9 mouse cellular contexts compared by ENCODE assay signal in the genomic region with DNA sequence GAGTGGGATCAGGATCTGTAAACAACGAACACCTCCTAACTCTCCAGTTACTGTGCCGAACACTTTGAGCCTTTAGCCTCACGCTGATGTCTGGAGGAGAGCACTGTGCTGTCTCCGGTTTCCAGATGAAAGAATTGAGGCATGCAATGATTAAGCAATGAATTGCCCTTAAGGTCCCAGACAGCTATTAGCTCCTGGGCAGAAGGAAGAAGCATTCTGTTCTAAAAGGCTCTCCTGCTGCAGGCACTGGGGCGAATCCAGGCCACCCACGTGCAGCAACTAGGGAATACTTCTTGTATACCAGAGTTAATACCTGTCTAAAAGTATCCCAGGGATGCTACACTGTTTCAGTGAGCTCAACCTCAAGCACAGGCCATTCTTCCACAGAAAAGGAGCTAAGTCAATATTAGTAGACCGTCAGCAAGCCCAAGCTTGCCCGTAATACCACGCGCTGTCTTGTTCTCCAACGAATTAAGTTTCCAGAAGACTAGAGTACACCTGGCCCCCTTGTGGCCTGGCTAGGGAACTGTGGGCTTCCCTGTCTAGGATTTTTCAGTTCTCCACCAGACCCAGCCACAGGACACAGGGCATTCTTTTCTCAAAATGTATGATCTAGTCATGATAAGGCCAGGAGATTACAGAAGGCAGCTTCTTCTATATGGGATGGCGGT. TPM values are rescaled to one million over a fixed set of nuclear protein-coding genes. Genes with fewer than 3 reads are reported as not detected.
A peak's percentile ranks its signal among the peaks of the same experiment; 100 is the strongest.
DNase-seq lines count a peak whose midpoint lies in the region; ATAC-seq and TF ChIP-seq lines count a peak whose summit lies in the region.
"Had no signal": no experiment of that assay in that cellular context is flagged by ENCODE, and none has a peak within 500 bp of the region (broad histone marks: within the 10 kb centered on the region; RNA-seq: fewer than 3 reads in every experiment).

No protein-coding gene starts in this region.

- no peak overlapping the region for H3K4me3 ChIP-seq in liver, adult 2 months (ENCODE audit: insufficient read depth, low read depth, low read length)
- H3K4me3 ChIP-seq in embryonic facial prominence, embryonic 10.5 days, result no peak overlapping the region
- H3K4me3 ChIP-seq in kidney, embryonic 16.5 days (ENCODE audit: low read length), result no peak overlapping the region
- H3K4me3 ChIP-seq in neural tube, embryonic 13.5 days, result no peak overlapping the region
- H3K4me3 ChIP-seq: embryonic facial prominence, embryonic 15.5 days had no signal

- TF ChIP-seq CTCF in liver, adult 2 months (IDR thresholded peaks at IDR 0.05; ENCODE audit: low read depth, low read length), result peak; percentile 66

- TF ChIP-seq POLR2A in liver, adult 2 months (IDR thresholded peaks at IDR 0.05; ENCODE audit: extremely low read depth, insufficient read depth, low read length), result no peak

- no peaks in the 10 kb centered on the region for H3K4me1 ChIP-seq in liver, adult 2 months (ENCODE audit: control insufficient read depth, insufficient read depth, low read length)
- peaks cover 7% of the 10 kb centered on the region for H3K4me1 ChIP-seq in embryonic facial prominence, embryonic 10.5 days
- peaks cover 6% of the 10 kb centered on the region for H3K4me1 ChIP-seq in kidney, embryonic 16.5 days (ENCODE audit: insufficient read depth, low read length)
- peaks cover 6% of the 10 kb centered on the region; the same call in 1 of the 2 replicates for H3K4me1 ChIP-seq in neural tube, embryonic 13.5 days (replicated peaks)

- no peak for DNase-seq in liver, adult 2 months (ENCODE audit: extremely low read depth, low read depth, low spot score)
- DNase-seq in liver (no peak), MN1 (ENCODE audit: low spot score) (peak; percentile 59)
- peak; percentile 77 for DNase-seq in embryonic facial prominence, embryonic 10.5 days (ENCODE audit: low spot score)
- DNase-seq in spleen, postnatal 14 days (ENCODE audit: low spot score in 2 of 2), result no peak
- no peak for DNase-seq in gastrocnemius, postnatal 25 days

- H3K4me2 ChIP-seq in kidney, embryonic 16.5 days (replicated peaks; ENCODE audit: low read depth, low read length), result no peak overlapping the region
- no peak overlapping the region for H3K4me2 ChIP-seq in neural tube, embryonic 13.5 days
- H3K4me2 ChIP-seq: embryonic facial prominence, embryonic 15.5 days had no signal

- H3K36me3 ChIP-seq in liver, adult 2 months (ENCODE audit: control insufficient read depth, insufficient read depth, low read length), result no peaks in the 10 kb centered on the region
- peaks cover 80% of the 10 kb centered on the region for H3K36me3 ChIP-seq in embryonic facial prominence, embryonic 10.5 days (replicated peaks)
- H3K36me3 ChIP-seq in kidney, embryonic 16.5 days (ENCODE audit: insufficient read depth, low read length), result peaks cover 58% of the 10 kb centered on the region
- H3K36me3 ChIP-seq in neural tube, embryonic 13.5 days, result peaks cover 43% of the 10 kb centered on the region

- H3K9ac ChIP-seq in liver, adult 2 months (ENCODE audit: low read depth, low read length), result no peak overlapping the region
- H3K9ac ChIP-seq in kidney, embryonic 16.5 days (replicated peaks; ENCODE audit: low read length), result peak overlapping the region; percentile 19; the same call in 1 of the 2 replicates
- no peak overlapping the region for H3K9ac ChIP-seq in neural tube, embryonic 13.5 days
- H3K9ac ChIP-seq: embryonic facial prominence, embryonic 15.5 days had no signal

- H3K27me3 ChIP-seq in liver, adult 2 months (ENCODE audit: control insufficient read depth, insufficient read depth, low read length), result no peaks in the 10 kb centered on the region; the same call in 1 of the 2 replicates
- H3K27me3 ChIP-seq in embryonic facial prominence, embryonic 10.5 days (replicated peaks; ENCODE audit: low read depth, poor library complexity, severe bottlenecking), result peaks cover 40% of the 10 kb centered on the region
- H3K27me3 ChIP-seq in kidney, embryonic 16.5 days (ENCODE audit: insufficient read depth, low read length), result peaks cover 2% of the 10 kb centered on the region; the same call in 1 of the 2 replicates
- H3K27me3 ChIP-seq in neural tube, embryonic 13.5 days, result peaks cover 30% of the 10 kb centered on the region
- H3K27me3 ChIP-seq: embryonic facial prominence, embryonic 15.5 days had no signal

- H3K27ac ChIP-seq in liver, adult 2 months (replicated peaks; ENCODE audit: insufficient read depth, low read depth, low read length), result no peak overlapping the region
- peak overlapping the region; percentile 19; the same call in 1 of the 2 replicates for H3K27ac ChIP-seq in embryonic facial prominence, embryonic 10.5 days (replicated peaks)
- peak overlapping the region; percentile 15; the same call in 1 of the 2 replicates for H3K27ac ChIP-seq in kidney, embryonic 16.5 days (ENCODE audit: low read length)
- no peak overlapping the region for H3K27ac ChIP-seq in neural tube, embryonic 13.5 days (replicated peaks)
- H3K27ac ChIP-seq: embryonic facial prominence, embryonic 15.5 days had no signal

- no peaks in the 10 kb centered on the region for H3K9me3 ChIP-seq in embryonic facial prominence, embryonic 10.5 days
- no peaks in the 10 kb centered on the region for H3K9me3 ChIP-seq in kidney, embryonic 16.5 days (ENCODE audit: low read length)
- no peaks in the 10 kb centered on the region for H3K9me3 ChIP-seq in neural tube, embryonic 13.5 days
- H3K9me3 ChIP-seq: embryonic facial prominence, embryonic 15.5 days had no signal

- WGBS in liver, adult 2 months, result 60% methylated on average over 12 of the region's 12 CpGs
- WGBS in embryonic facial prominence, embryonic 10.5 days, result 55% methylated on average over 12 of the region's 12 CpGs
- 22% methylated on average over 12 of the region's 12 CpGs for WGBS in kidney, embryonic 16.5 days
- 32% methylated on average over 12 of the region's 12 CpGs for WGBS in neural tube, embryonic 13.5 days

- ATAC-seq in kidney, embryonic 16.5 days (ENCODE audit: low FRiP score, low TSS enrichment), result peak; percentile 60; the same call in 1 of the 2 replicates
- peak; percentile 17; the same call in 1 of the 2 replicates for ATAC-seq in neural tube, embryonic 13.5 days (ENCODE audit: low read depth)

- no peaks in the 10 kb centered on the region for H3K79me2 ChIP-seq in liver, adult 2 months (ENCODE audit: control insufficient read depth, insufficient read depth, low read length)

RNA-seq across cellular contexts. Expression of gene Obsl1, which starts 11.2 kb away (rescaled TPM):
- 0.65 and 1.5 TPM in 2 replicates for total RNA-seq in liver, adult 2 months (2014; rRNA removed)
- 0.51 and 1.3 TPM in 2 replicates for polyA plus RNA-seq in liver, adult 2 months (2012; rRNA removed)
- polyA plus RNA-seq in embryonic facial prominence, embryonic 10.5 days (2016; fragmentation: Nextera tagmentation; extraction: Ambion mirVana), result 57.9 and 63.0 TPM in 2 replicates
- polyA plus RNA-seq in kidney, embryonic 16.5 days (2015; fragmentation: Nextera tagmentation; extraction: Ambion mirVana), result 55.7 and 60.9 TPM in 2 replicates
- polyA plus RNA-seq in neural tube, embryonic 13.5 days (2015; fragmentation: Nextera tagmentation; extraction: Ambion mirVana), result 28.1 and 30.1 TPM in 2 replicates
- 10 to 100 TPM; 37.7 to 52.8 TPM for total RNA-seq in gastrocnemius, postnatal 25 days (2021)

RNA-seq across cellular contexts. Expression of gene Inha, which starts 11.9 kb away (rescaled TPM):
- total RNA-seq in liver, adult 2 months (2014; rRNA removed), result not detected in 2 replicates
- 0.44 and 0.53 TPM in 2 replicates for polyA plus RNA-seq in liver, adult 2 months (2012; rRNA removed)
- polyA plus RNA-seq in embryonic facial prominence, embryonic 10.5 days (2016; fragmentation: Nextera tagmentation; extraction: Ambion mirVana), result 2.3 and 3.1 TPM in 2 replicates
- 7.8 and 10.7 TPM in 2 replicates for polyA plus RNA-seq in kidney, embryonic 16.5 days (2015; fragmentation: Nextera tagmentation; extraction: Ambion mirVana)
- polyA plus RNA-seq in neural tube, embryonic 13.5 days (2015; fragmentation: Nextera tagmentation; extraction: Ambion mirVana), result 13.3 and 13.7 TPM in 2 replicates
- 1 to 10 TPM; 3.8 to 4.1 TPM for total RNA-seq in gastrocnemius, postnatal 25 days (2021)

RNA-seq across cellular contexts. Expression of gene Tmem198, which starts 15.7 kb away (rescaled TPM):
- total RNA-seq in liver, adult 2 months (2014; rRNA removed), result 0.55 TPM in 1 of 2 replicates, not detected in the other
- 0.06 and 0.15 TPM in 2 replicates for polyA plus RNA-seq in liver, adult 2 months (2012; rRNA removed)
- 3.3 and 3.5 TPM in 2 replicates for polyA plus RNA-seq in embryonic facial prominence, embryonic 10.5 days (2016; fragmentation: Nextera tagmentation; extraction: Ambion mirVana)
- polyA plus RNA-seq in kidney, embryonic 16.5 days (2015; fragmentation: Nextera tagmentation; extraction: Ambion mirVana), result 0.77 and 0.99 TPM in 2 replicates
- polyA plus RNA-seq in neural tube, embryonic 13.5 days (2015; fragmentation: Nextera tagmentation; extraction: Ambion mirVana), result 37.2 and 40.9 TPM in 2 replicates
- total RNA-seq in gastrocnemius, postnatal 25 days (2021), result under 1 TPM; 0.36 to 0.43 TPM

RNA-seq across cellular contexts. Expression of gene Chpf, which starts 15.9 kb away (rescaled TPM):
- 1.4 and 1.9 TPM in 2 replicates for total RNA-seq in liver, adult 2 months (2014; rRNA removed)
- 2.9 and 3.4 TPM in 2 replicates for polyA plus RNA-seq in liver, adult 2 months (2012; rRNA removed)
- 25.3 and 27.0 TPM in 2 replicates for polyA plus RNA-seq in embryonic facial prominence, embryonic 10.5 days (2016; fragmentation: Nextera tagmentation; extraction: Ambion mirVana)
- polyA plus RNA-seq in kidney, embryonic 16.5 days (2015; fragmentation: Nextera tagmentation; extraction: Ambion mirVana), result 37.9 and 38.6 TPM in 2 replicates
- polyA plus RNA-seq in neural tube, embryonic 13.5 days (2015; fragmentation: Nextera tagmentation; extraction: Ambion mirVana), result 39.1 and 41.0 TPM in 2 replicates
- total RNA-seq in gastrocnemius, postnatal 25 days (2021), result 1 to 10 TPM; 5.5 to 7.9 TPM

RNA-seq across cellular contexts. Expression of gene Stk11ip, which starts 26.3 kb away (rescaled TPM):
- 3.2 and 3.3 TPM in 2 replicates for total RNA-seq in liver, adult 2 months (2014; rRNA removed)
- 5.4 and 7.8 TPM in 2 replicates for polyA plus RNA-seq in liver, adult 2 months (2012; rRNA removed)
- 31.7 and 33.4 TPM in 2 replicates for polyA plus RNA-seq in embryonic facial prominence, embryonic 10.5 days (2016; fragmentation: Nextera tagmentation; extraction: Ambion mirVana)
- 28.8 and 30.6 TPM in 2 replicates for polyA plus RNA-seq in kidney, embryonic 16.5 days (2015; fragmentation: Nextera tagmentation; extraction: Ambion mirVana)
- polyA plus RNA-seq in neural tube, embryonic 13.5 days (2015; fragmentation: Nextera tagmentation; extraction: Ambion mirVana), result 19.7 and 20.1 TPM in 2 replicates
- 1 to 10 TPM; 5.3 to 5.6 TPM for total RNA-seq in gastrocnemius, postnatal 25 days (2021)

Comparison
In these comparisons a context has a peak if more than half of its experiments do, and no peak if none do; other contexts are left out.
1. DNase-seq: peak in MN1 (single experiment) and embryonic facial prominence, embryonic 10.5 days (single experiment); none in liver, adult 2 months (single experiment), liver (single experiment), spleen, postnatal 14 days (0 of 2) and gastrocnemius, postnatal 25 days (single experiment).
2. H3K27ac ChIP-seq: peak in embryonic facial prominence, embryonic 10.5 days (single experiment) and kidney, embryonic 16.5 days (single experiment); none in liver, adult 2 months (single experiment) and neural tube, embryonic 13.5 days (single experiment).
3. RNA of gene Obsl1, which starts 11.2 kb away (polyA plus RNA-seq): 55.7 to 60.9 TPM in kidney, embryonic 16.5 days, 57.9 to 63.0 TPM in embryonic facial prominence, embryonic 10.5 days and 28.1 to 30.1 TPM in neural tube, embryonic 13.5 days; 0.51 to 1.3 TPM in liver, adult 2 months; every median in the first group is over 10 times any median in the second.